In the genomic region with DNA sequence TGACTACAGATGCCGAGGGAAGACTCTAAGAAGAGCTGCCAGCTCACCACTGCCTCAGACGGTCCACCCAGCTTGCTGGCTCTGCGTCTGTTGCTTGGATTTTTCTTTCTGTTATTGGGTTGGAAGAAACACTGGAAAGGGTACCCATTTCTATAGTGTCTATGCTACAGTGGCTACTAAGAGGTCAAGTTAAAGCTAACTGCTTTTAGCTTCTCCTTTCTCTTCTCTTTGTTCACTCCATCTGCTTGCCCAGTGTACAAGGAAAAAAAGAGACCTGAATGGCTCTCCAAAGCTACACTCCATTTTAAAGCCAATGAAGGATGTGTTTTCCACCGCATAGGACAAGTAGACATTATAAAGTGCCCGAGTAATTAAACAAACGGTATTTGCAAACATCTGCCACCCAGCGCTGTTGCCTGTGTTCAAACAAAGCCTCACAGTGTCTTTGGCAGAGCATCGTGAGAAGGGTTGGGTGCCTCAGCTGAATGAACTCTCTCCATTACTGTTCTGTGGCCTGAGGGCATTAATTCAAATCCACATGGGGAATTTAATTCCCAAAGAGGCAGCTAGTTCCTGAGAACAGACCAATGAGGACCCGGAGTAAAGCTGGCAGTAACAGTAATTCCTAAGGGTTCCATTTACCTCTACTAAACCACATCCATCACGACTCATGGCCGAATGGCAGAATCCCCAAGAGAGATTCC, we compare ENCODE assay signal across 17 mouse cellular contexts.
DNase-seq lines count a peak whose midpoint lies in the region; ATAC-seq and TF ChIP-seq lines count a peak whose summit lies in the region.
"Had no signal": no experiment of that assay in that cellular context is flagged by ENCODE, and none has a peak within 500 bp of the region (broad histone marks: within the 10 kb centered on the region; RNA-seq: fewer than 3 reads in every experiment).

No protein-coding gene starts in this region.

- H3K36me3 ChIP-seq in kidney, adult 2 months (ENCODE audit: control insufficient read depth, insufficient read depth, low read length): no peaks in the 10 kb centered on the region
- no peaks in the 10 kb centered on the region for H3K36me3 ChIP-seq in hindbrain, embryonic 12.5 days
- H3K36me3 ChIP-seq in neural tube, embryonic 12.5 days: no peaks in the 10 kb centered on the region
- H3K36me3 ChIP-seq: heart, embryonic 15.5 days; limb, embryonic 15.5 days had no signal

- POLR2A ChIA-PET in Patski (lab: Charles Lee): interaction anchor here (0.8 to 1.0 kb wide), 2 partner anchors 92 to 124 kb away, joined by 3 read pairs; no protein-coding TSS in a partner anchor

- peak; percentile 88 for ATAC-seq in Patski
- ATAC-seq in hindbrain, embryonic 12.5 days (ENCODE audit: low FRiP score): peak; percentile 79
- peak; percentile 87 for ATAC-seq in neural tube, embryonic 12.5 days (ENCODE audit: low FRiP score, low read depth)
- ATAC-seq: liver, postnatal 0 days had no signal

- no peak overlapping the region for H3K9ac ChIP-seq in hindbrain, embryonic 12.5 days
- no peak overlapping the region for H3K9ac ChIP-seq in neural tube, embryonic 12.5 days
- H3K9ac ChIP-seq: heart, embryonic 15.5 days; limb, embryonic 15.5 days; liver, postnatal 0 days had no signal

- peak; percentile 5 for DNase-seq in kidney, adult 2 months
- DNase-seq in kidney, postnatal 14 days: no peak
- peak; percentile 99 for DNase-seq in Patski (ENCODE audit: low read depth, low spot score)
- DNase-seq in cerebellum, adult 11-12 months: no peak
- DNase-seq in gastrocnemius, postnatal 4 days (ENCODE audit: low spot score in 2 of 2): no peak
- no peak for DNase-seq in gastrocnemius, adult 8-10 months (ENCODE audit: low spot score in 2 of 2)
- DNase-seq: adrenal gland, postnatal 10 days; cerebellum, adult 9-10 months; heart, adult 11 months; layer of hippocampus, adult 9-11 months; liver, postnatal 0 days had no signal

- no peak for TF ChIP-seq POLR2A in kidney, adult 2 months (IDR thresholded peaks at IDR 0.05; ENCODE audit: low read depth, low read length)

- no peak overlapping the region for H3K27ac ChIP-seq in kidney, adult 2 months (ENCODE audit: insufficient read depth, low read depth, low read length)
- peak overlapping the region; percentile 64 for H3K27ac ChIP-seq in hindbrain, embryonic 12.5 days
- H3K27ac ChIP-seq in neural tube, embryonic 12.5 days: no peak overlapping the region
- H3K27ac ChIP-seq: heart, embryonic 15.5 days; kidney, postnatal 0 days; limb, embryonic 15.5 days; macrophage had no signal

- H3K27me3 ChIP-seq in kidney, adult 2 months (replicated peaks; ENCODE audit: control insufficient read depth, insufficient read depth, low read length): no peaks in the 10 kb centered on the region
- no peaks in the 10 kb centered on the region for H3K27me3 ChIP-seq in Patski
- H3K27me3 ChIP-seq in hindbrain, embryonic 12.5 days: no peaks in the 10 kb centered on the region
- no peaks in the 10 kb centered on the region for H3K27me3 ChIP-seq in neural tube, embryonic 12.5 days (replicated peaks)
- H3K27me3 ChIP-seq: heart, embryonic 15.5 days; limb, embryonic 15.5 days had no signal

- H3K9me3 ChIP-seq in hindbrain, embryonic 12.5 days (replicated peaks): no peaks in the 10 kb centered on the region
- no peaks in the 10 kb centered on the region for H3K9me3 ChIP-seq in neural tube, embryonic 12.5 days
- H3K9me3 ChIP-seq: heart, embryonic 15.5 days; limb, embryonic 15.5 days had no signal

- no peak overlapping the region for H3K4me3 ChIP-seq in kidney, adult 2 months (ENCODE audit: insufficient read depth, low read depth, low read length)
- no peak overlapping the region for H3K4me3 ChIP-seq in hindbrain, embryonic 12.5 days
- H3K4me3 ChIP-seq in neural tube, embryonic 12.5 days: no peak overlapping the region
- H3K4me3 ChIP-seq: heart, embryonic 15.5 days; limb, embryonic 15.5 days had no signal

- WGBS in kidney, adult 2 months: 83% methylated on average over 11 of the region's 11 CpGs
- WGBS in hindbrain, embryonic 12.5 days: 61% methylated on average over 11 of the region's 11 CpGs
- WGBS in neural tube, embryonic 12.5 days: 51% methylated on average over 11 of the region's 11 CpGs

- in situ Hi-C loops in Patski (cut with MboI; ENCODE audit: low pct_unique_long_range_greater_than_20kb): no loop called here

- TF ChIP-seq CTCF in kidney, adult 2 months (conservative IDR thresholded peaks at IDR 0.05; ENCODE audit: insufficient read depth, insufficient read length, low read depth, low read length): no peak
- TF ChIP-seq CTCF in Patski (IDR thresholded peaks at IDR 0.05): no peak

- H3K4me1 ChIP-seq in kidney, adult 2 months (ENCODE audit: control insufficient read depth, insufficient read depth, low read length): no peaks in the 10 kb centered on the region
- H3K4me1 ChIP-seq in hindbrain, embryonic 12.5 days: peaks cover 18% of the 10 kb centered on the region
- peaks cover 15% of the 10 kb centered on the region for H3K4me1 ChIP-seq in neural tube, embryonic 12.5 days

- CTCF ChIA-PET in Patski (lab: Charles Lee): interaction anchor here (0.7 to 2.2 kb wide), 9 partner anchors 14 to 174 kb away, joined by 3 to 6 read pairs (median 3); no protein-coding TSS in a partner anchor

- H3K4me2 ChIP-seq in hindbrain, embryonic 12.5 days (replicated peaks): no peak overlapping the region
- no peak overlapping the region for H3K4me2 ChIP-seq in neural tube, embryonic 12.5 days (replicated peaks)
- H3K4me2 ChIP-seq: heart, embryonic 15.5 days; limb, embryonic 15.5 days had no signal

Comparison
In these comparisons a context has a peak if more than half of its experiments do, and no peak if none do; other contexts are left out.
1. DNase-seq: peak in kidney, adult 2 months (single experiment) and Patski (single experiment); none in kidney, postnatal 14 days (single experiment), cerebellum, adult 11-12 months (single experiment), gastrocnemius, postnatal 4 days (0 of 2) and gastrocnemius, adult 8-10 months (0 of 2).
2. Peak in every context shown above with its lines, with median percentiles within 50 percentile points of each other: ATAC-seq.